Mouse (Mus musculus): ENCODE measurements around the gene Ppil2. TPM values are rescaled to one million over a fixed set of nuclear protein-coding genes. Genes with fewer than 3 reads are reported as not detected.

The Ppil2 gene
- polyA plus RNA-seq, 1 experiment from 2014 or later: 82.2 TPM

DNA sequence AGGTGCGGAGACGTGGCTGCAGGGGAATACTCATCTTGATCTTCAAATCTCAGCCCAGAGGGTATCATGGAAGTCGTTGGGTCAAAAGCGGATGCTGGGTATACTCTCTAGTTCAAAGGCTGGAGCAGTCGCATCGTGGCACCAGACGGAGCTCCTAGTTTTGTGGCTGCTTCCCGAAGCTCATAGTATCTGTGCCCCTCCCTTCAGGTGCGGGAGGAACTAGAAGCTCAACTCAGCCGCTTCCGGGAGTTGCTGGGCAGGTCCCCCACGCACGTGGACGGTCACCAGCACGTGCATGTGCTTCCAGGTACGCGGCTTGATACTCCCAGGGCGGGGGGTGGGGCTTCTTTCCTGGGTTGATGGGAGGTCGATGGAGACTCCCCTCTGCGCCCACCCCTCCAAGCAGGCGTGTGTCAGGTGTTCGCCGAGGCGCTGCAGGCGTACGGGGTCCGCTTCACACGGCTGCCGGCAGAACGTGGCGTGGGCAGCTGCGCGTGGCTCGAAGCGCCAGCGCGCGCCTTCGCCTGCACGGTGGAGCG lies 36.4 kb upstream of the Ppil2 start:
- Histone ChIP-seq H3K4me3 (ENCODE audit: low read depth, low read length) (peak overlapping the region; percentile 40), H3K4me2 (replicated peaks; ENCODE audit: low read depth, low read length) (peak overlapping the region; percentile 95), H3K27me3 (replicated peaks; ENCODE audit: insufficient read depth, low read length) (no peaks in the 10 kb centered on the region), H3K36me3 (ENCODE audit: insufficient read depth, low read length) (0 out of 2 replicates have a peak, but pooled peaks cover 7% of the 10 kb centered on the region), H3K9ac (replicated peaks; ENCODE audit: low read depth) (no peak overlapping the region), H3K9me3 (ENCODE audit: low read length) (no peaks in the 10 kb centered on the region), H3K4me1 (ENCODE audit: insufficient read depth, low read depth, low read length) (peaks cover 13% of the 10 kb centered on the region; the same call in 1 of the 2 replicates), H3K27ac (ENCODE audit: low read length) (no peak overlapping the region)
- TF ChIP-seq CTCF (IDR thresholded peaks at IDR 0.05): no peak
- no peak for TF ChIP-seq EP300 (IDR thresholded peaks at IDR 0.05)
- DNase-seq (ENCODE audit: low spot score) (peak; percentile 57), ATAC-seq (peak; percentile 28)
- WGBS: 3% methylated on average over 41 of the region's 41 CpGs

DNA sequence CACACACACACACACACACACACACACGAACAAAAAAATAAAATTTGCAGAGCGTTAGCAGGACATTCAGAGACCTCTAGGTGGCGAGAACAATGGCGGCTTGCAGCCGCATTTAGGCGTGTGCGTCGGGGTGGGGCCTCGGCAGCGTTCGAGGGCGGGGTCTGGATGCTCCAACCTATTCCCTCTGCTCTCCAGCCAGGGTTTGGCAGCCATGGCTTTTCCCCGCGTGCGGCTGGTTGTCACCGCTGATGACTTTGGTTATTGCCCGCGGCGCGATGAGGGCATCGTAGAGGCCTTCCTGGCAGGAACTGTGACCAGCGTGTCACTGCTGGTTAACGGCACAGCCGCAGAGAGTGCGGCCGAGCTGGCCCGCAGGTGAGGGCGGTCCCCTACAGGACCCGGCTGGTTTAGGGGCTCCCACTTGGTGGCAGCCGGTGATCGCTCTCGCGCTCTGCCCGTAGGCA lies 35.7 kb upstream of the Ppil2 start, which contains the start of gene Ccdc116:
Gene Ccdc116, minus strand, starts transcription at position 458 of the 464 bp plus-strand sequence.
- Histone ChIP-seq H3K4me2 (replicated peaks; ENCODE audit: low read depth, low read length) (peak within 1 kb of the TSS; percentile 95), H3K36me3 (ENCODE audit: insufficient read depth, low read length) (0 out of 2 replicates have a peak, but pooled peaks cover 2% of the 10 kb centered on the region), H3K9me3 (ENCODE audit: low read length) (no peaks in the 10 kb centered on the region), H3K9ac (replicated peaks; ENCODE audit: low read depth) (peak within 1 kb of the TSS; percentile 32; the same call in 1 of the 2 replicates), H3K27me3 (replicated peaks; ENCODE audit: insufficient read depth, low read length) (no peaks in the 10 kb centered on the region), H3K4me1 (ENCODE audit: insufficient read depth, low read depth, low read length) (peaks cover 13% of the 10 kb centered on the region; the same call in 1 of the 2 replicates), H3K27ac (ENCODE audit: low read length) (no peak within 1 kb of the TSS), H3K4me3 (ENCODE audit: low read depth, low read length) (peak within 1 kb of the TSS; percentile 40)
- ATAC-seq (peak; percentile 85), DNase-seq (ENCODE audit: low spot score) (peak; percentile 89)
- WGBS: under 1% methylated on average over 33 of the region's 34 CpGs
- TF ChIP-seq CTCF (IDR thresholded peaks at IDR 0.05) (peak; percentile 72), EP300 (IDR thresholded peaks at IDR 0.05) (no peak)

DNA sequence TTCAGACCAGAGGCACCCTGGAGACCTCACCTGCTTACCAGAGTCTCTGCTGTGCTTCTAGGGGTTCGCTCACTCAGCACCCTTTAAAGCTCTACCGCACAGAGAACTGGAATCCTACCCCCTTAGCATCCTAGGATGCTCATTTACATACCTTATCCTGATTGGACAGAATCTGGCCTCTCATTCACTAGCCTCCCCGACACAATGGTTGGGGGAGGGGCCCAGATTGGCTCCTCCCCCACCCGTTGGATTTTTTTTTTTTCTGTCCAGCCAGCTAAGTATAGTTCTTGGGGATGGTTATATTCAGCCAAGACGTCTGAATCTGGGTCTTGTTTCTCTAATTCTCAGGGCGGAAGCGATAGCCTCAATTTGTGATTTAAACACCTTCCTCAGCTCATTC lies 33.3 kb upstream of the Ppil2 start, which contains the start of gene Ydjc:
Gene Ydjc, plus strand, starts transcription at position 283 of the 400 bp plus-strand sequence.
- Histone ChIP-seq H3K4me1 (ENCODE audit: insufficient read depth, low read depth, low read length) (peaks cover 13% of the 10 kb centered on the region; the same call in 1 of the 2 replicates), H3K9me3 (ENCODE audit: low read length) (no peaks in the 10 kb centered on the region), H3K27ac (ENCODE audit: low read length) (no peak within 1 kb of the TSS), H3K27me3 (replicated peaks; ENCODE audit: insufficient read depth, low read length) (no peaks in the 10 kb centered on the region), H3K4me2 (replicated peaks; ENCODE audit: low read depth, low read length) (no peak within 1 kb of the TSS), H3K4me3 (ENCODE audit: low read depth, low read length) (no peak within 1 kb of the TSS), H3K36me3 (ENCODE audit: insufficient read depth, low read length) (no peaks in the 10 kb centered on the region), H3K9ac (replicated peaks; ENCODE audit: low read depth) (no peak within 1 kb of the TSS)
- TF ChIP-seq CTCF (IDR thresholded peaks at IDR 0.05): no peak
- no peak for TF ChIP-seq EP300 (IDR thresholded peaks at IDR 0.05)
- 27% methylated on average over 7 of the region's 7 CpGs for WGBS
- ATAC-seq (no peak), DNase-seq (ENCODE audit: low spot score) (peak; percentile 24)

DNA sequence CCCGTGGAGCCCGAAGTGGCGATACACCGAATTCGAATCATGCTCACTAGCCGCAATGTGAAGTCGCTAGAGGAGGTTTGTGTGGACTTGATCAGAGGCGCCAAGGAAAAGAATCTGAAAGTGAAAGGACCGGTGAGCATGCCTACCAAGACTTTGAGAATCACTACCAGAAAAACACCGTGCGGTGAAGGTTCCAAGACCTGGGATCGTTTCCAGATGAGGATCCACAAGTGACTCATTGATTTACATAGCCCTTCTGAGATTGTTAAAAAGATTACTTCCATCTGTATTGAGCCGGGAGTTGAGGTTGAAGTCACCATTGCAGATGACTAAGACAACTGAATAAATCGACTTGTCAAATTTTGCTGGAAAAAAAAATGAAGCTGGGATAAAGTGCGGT lies 26.3 kb upstream of the Ppil2 start:
- WGBS: 83% methylated on average over 15 of the region's 15 CpGs

DNA sequence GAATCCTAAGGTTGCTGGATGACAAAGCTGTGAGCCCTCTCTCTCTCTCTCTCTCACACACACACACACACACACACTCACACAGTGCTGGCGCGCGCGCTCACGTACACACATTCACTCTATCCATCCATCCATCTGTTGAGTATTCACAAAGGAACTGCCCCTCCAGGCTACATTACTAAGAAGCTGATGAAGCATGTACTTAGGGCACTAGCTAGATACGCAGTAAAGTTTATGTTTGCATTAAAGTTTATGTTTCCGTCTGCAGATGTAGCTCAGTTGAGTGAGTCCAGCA lies 21.8 kb upstream of the Ppil2 start:
- no peak overlapping the region for H3K9ac ChIP-seq (replicated peaks; ENCODE audit: low read depth)
- ATAC-seq (no peak), DNase-seq (ENCODE audit: low spot score) (no peak)
- peak overlapping the region; percentile 55; the same call in 1 of the 2 replicates for H3K4me3 ChIP-seq (ENCODE audit: low read depth, low read length)
- H3K4me1 ChIP-seq (ENCODE audit: insufficient read depth, low read depth, low read length): 0 out of 2 replicates have a peak, but pooled peaks cover 3% of the 10 kb centered on the region
- WGBS: 16% methylated on average over 7 of the region's 7 CpGs
- TF ChIP-seq CTCF (IDR thresholded peaks at IDR 0.05) (no peak), EP300 (IDR thresholded peaks at IDR 0.05) (no peak)
- peak overlapping the region; percentile 95 for H3K4me2 ChIP-seq (replicated peaks; ENCODE audit: low read depth, low read length)
- no peaks in the 10 kb centered on the region for H3K36me3 ChIP-seq (ENCODE audit: insufficient read depth, low read length)
- no peaks in the 10 kb centered on the region for H3K9me3 ChIP-seq (ENCODE audit: low read length)
- H3K27ac ChIP-seq (ENCODE audit: low read length): no peak overlapping the region
- H3K27me3 ChIP-seq (replicated peaks; ENCODE audit: insufficient read depth, low read length): no peaks in the 10 kb centered on the region

More for the DNA sequence above, 26.3 kb upstream of the Ppil2 start:
- Histone ChIP-seq H3K27ac (ENCODE audit: low read length) (no peak overlapping the region), H3K4me1 (ENCODE audit: insufficient read depth, low read depth, low read length) (no peaks in the 10 kb centered on the region), H3K27me3 (replicated peaks; ENCODE audit: insufficient read depth, low read length) (no peaks in the 10 kb centered on the region), H3K9ac (replicated peaks; ENCODE audit: low read depth) (no peak overlapping the region), H3K4me3 (ENCODE audit: low read depth, low read length) (no peak overlapping the region), H3K4me2 (replicated peaks; ENCODE audit: low read depth, low read length) (no peak overlapping the region), H3K9me3 (ENCODE audit: low read length) (no peaks in the 10 kb centered on the region), H3K36me3 (ENCODE audit: insufficient read depth, low read length) (no peaks in the 10 kb centered on the region)
- ATAC-seq (no peak), DNase-seq (ENCODE audit: low spot score) (no peak)
- TF ChIP-seq EP300 (IDR thresholded peaks at IDR 0.05) (no peak), CTCF (IDR thresholded peaks at IDR 0.05) (no peak)

DNA sequence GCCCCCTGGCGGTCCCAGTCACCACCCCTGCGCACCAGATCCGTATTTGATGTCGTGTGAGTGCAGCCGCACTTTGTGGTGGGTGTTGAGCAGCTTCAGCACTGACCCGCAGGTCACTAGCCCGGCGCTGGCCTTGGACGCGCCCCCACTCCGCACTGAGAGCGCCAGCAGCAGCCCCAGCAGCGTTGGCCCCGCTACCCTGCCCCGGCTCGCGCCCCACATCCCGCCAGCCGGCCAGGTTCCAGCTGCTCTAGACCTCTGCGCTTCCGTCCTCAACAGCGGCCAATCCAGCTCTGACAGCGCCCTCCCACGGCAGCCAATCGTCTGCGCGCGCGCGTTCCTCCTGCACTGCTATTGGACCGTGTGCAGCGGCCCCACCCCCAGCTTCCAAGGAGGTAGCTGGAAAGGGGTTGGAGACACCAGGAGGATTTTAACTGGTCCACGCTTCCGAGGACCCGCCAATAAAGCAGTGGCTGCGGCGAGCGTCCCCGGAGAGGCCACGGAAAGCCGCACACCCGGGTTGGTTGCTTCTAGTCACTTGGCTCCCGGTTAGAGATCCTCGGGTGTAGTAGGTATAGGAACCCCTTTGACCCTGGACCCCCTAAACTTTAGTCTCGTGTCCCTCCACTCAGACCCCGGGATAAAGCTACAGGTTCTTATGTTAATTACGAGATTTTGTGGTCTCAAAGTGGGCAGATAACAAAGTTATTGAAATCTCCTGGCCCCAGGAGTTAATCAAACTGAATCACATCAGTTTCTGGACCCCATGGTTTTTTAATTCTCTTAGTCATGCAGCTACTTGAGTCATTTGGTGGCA lies 21.2 kb upstream of the Ppil2 start, which contains the start of gene Sdf2l1:
Gene Sdf2l1, minus strand, starts transcription at position 295 of the 817 bp plus-strand sequence.
- Histone ChIP-seq H3K27me3 (replicated peaks; ENCODE audit: insufficient read depth, low read length) (no peaks in the 10 kb centered on the region), H3K9me3 (ENCODE audit: low read length) (no peaks in the 10 kb centered on the region), H3K4me3 (ENCODE audit: low read depth, low read length) (peak within 1 kb of the TSS; percentile 55), H3K27ac (ENCODE audit: low read length) (no peak within 1 kb of the TSS), H3K4me2 (replicated peaks; ENCODE audit: low read depth, low read length) (peak within 1 kb of the TSS; percentile 95), H3K9ac (replicated peaks; ENCODE audit: low read depth) (peak within 1 kb of the TSS; percentile 13; the same call in 1 of the 2 replicates), H3K4me1 (ENCODE audit: insufficient read depth, low read depth, low read length) (0 out of 2 replicates have a peak, but pooled peaks cover 3% of the 10 kb centered on the region), H3K36me3 (ENCODE audit: insufficient read depth, low read length) (no peaks in the 10 kb centered on the region)
- ATAC-seq: peak; percentile 99
- under 1% methylated on average over 46 of the region's 47 CpGs for WGBS
- DNase-seq (ENCODE audit: low spot score): peak; percentile 99
- peak; percentile 60 for TF ChIP-seq CTCF (IDR thresholded peaks at IDR 0.05)
- TF ChIP-seq EP300 (IDR thresholded peaks at IDR 0.05): no peak

Measured in lung, postnatal 0 days (tissue).